Mouse (Mus musculus) mature B cell (primary cell): Measurements from ENCODE around the gene Mlx.

Source experiments
- in situ Hi-C: fragments of 300-500 bp; cut with MboI; formaldehyde crosslinking; loops from 2 replicates; pipeline ENCODE4 v1.14.3; 2019

The Mlx gene

GRCm38 (mm10) chr11:101138536-101139181 lies 51.6 kb downstream of the Mlx start:
- in situ Hi-C loops, result no loop called here

GRCm38 (mm10) chr11:101140164-101140819 lies 53.2 kb downstream of the Mlx start:
- in situ Hi-C loops, result no loop called here

GRCm38 (mm10) chr11:101141088-101141487 lies 54.0 kb downstream of the Mlx start:
- in situ Hi-C loops, result no loop called here
